Mouse (Mus musculus) spleen, postnatal 14 days (tissue): ENCODE results near the gene Adprm.
"Not testable (repeated sequence)": the region's sequence is repeated elsewhere in the genome, so short reads cannot be mapped to it uniquely, and the experiment has no call there.

Experiments used
- DNase-seq, 2 experiments: peaks; one replicate each; pipeline ENCODE4 v3.0.0; 2021 to 2022; ENCODE audit warnings: low spot score in 2 of 2

Adprm gene

DNA sequence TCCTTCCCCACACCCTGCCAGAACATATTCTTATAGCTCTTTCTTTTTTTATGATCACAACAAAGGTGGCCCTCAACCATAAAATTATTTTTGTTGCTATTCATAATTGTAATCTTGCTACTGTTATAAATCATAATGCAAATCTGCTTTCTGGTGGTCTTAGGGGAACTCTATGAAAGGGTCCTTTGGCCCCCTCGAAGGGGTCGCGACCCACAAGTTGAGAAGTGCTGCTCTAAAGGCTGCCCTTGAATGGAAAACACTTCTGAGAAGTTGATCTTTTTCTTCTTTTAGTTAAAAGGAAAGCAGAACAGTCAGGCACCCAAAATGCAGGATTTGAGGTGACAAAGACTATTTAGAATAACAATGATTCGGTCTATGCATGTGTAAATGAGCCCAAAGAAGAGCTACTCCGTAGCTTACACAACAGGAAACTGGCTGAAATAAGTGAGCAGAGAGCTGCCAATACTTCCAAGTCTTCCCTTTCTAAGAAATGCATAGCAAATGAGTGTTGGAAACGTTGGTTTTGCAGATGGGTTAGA is 28.5 kb downstream of the Adprm start:
- no peak for DNase-seq

DNA sequence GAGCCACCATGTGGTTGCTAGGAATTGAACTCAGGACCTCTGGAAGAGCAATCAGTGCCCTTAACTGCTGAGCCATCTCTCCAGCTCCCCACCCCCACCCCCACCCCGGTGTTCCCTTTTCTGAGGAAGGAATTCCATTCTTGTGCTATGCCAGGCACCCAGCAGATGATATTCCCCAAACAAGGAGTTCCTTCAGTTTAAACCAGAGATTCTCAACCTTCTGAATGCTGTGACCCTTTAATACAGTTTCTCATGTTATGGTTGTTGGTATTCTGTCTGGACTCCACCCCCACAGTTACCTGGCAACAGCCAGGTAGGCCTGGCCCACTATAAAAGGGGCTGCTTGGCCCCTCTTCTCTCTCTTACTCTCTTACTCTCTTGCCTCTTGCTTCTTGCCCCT is 29.2 kb downstream of the Adprm start:
- DNase-seq = not testable (repeated sequence)

DNA sequence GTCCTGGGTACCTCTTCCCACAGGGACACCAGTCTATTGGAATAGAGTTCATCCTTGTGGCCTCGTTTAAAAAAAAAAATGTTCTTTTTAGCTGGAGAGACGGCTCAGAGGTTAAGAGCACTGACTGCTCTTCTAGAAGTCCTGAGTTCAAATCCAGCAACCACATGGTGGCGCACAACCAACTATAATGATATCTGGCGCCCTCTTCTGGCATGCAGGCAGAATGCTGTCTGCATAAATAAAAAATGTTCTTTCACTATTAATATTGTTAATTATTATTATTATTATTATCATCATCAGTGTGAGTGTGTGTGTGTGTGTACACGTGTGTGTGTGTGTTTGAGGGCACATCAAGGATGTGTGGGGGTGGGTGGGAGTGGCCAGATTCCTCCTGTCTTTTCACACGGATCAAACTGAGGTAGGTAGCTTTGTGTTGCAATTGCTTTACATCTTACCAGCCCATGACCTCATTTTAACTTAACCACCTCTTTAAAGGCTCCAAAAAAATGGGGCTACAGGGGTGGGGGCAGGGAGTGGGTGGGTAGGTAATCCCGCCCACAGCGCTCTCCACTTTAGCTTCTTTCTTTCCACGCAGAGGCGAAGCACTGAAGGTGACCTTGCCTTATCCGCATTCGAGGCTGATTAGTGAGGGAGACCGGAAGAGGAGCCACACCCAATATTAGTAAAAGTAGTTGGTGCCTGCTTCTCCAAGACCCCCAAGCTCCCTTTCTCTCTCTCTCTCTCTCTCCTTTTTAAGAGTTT is 29.9 kb downstream of the Adprm start:
- DNase-seq = no peak

DNA sequence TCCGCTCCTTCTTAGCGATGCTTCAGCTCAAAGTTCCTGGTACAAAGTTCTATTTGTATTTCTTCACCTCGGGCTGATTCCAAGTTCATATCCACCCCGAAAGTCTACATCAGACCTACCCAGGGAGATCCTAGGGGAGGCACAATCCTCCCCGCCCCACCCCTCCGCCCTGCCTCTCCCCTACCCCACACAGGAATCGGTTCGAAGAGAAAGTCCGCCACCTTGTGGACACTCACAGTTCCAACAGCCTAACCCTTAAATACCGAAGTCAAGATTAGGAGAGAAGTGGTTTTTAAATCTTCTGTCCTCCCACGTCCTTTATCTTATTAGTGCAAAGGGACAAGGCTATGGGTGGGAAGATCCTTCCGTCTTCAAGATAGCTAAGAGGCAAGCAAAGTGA is 31.4 kb downstream of the Adprm start:
- DNase-seq = peak; percentile 12 to 45

DNA sequence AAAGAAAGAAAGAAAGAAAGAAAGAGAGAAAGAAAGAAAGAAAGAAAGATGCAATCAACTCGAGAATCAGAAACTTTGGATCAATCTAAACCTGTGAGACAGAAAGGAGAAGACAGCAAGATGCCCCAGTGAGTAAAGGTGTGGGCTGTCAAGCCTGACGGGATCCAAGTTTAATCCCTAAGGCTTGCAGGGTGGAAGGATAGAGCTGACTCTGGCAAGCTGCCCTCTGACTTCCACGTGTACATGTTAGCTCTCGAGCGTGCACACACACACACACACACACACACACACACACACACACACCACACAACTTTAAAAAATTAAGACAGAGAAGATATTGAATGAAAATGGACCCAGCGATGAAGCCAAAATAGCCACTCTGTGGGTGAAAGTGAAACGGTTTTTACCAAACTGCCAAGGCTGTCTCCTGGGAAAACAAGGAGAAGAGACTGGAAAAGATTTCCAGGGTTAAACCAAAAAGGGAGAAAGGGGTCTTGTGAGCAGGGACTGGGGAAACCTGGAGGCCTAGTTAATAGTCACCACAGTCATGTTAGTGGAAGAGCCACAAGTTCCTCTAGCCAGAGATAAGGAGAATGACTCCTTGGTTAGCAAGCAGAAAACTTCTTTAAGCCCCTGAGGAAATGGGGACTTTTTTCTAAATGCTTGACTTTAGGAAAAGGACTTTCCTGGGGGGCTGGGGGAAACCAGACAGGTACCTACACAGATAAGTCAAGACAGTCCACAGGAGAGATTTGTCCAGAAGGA is 32.5 kb downstream of the Adprm start:
- DNase-seq = no peak

DNA sequence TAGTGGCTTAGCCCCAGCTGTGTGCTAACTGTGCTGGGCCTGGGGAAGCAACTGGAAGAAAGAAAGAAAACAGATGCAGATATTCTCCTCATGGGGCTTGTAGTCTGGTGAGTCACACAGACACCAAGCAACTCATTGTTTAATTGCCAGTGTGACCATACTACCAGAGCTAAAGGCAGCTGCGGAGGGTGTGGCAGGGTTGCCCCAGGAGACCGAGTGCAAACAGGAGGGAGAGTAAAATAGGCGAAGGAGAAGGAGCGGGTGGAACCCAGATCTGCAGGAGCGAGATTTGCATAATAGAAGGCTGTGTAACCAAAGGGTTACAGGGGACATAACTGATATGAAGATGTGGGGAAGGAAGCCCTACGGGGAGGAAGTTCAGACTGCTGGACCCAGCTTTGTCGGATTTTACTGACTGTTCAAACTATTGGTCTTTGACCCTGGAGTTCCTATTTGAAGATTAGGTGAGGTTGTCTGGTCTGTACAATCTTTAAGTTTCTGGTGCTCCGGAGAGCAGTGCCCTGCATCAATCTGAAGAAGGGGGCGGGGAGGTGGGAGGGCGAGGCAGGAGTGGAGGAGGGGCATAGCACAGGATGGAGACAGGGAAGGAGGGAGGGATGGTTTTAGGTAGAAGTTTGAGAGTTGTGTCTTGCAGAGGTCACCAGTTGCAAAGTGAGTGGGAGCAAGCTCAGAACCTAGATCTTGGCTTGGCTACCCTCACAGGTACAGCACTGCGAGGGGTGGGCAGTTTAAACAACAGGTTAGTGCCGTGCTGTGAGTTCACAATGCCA is 34.4 kb downstream of the Adprm start:
- no peak for DNase-seq

DNA sequence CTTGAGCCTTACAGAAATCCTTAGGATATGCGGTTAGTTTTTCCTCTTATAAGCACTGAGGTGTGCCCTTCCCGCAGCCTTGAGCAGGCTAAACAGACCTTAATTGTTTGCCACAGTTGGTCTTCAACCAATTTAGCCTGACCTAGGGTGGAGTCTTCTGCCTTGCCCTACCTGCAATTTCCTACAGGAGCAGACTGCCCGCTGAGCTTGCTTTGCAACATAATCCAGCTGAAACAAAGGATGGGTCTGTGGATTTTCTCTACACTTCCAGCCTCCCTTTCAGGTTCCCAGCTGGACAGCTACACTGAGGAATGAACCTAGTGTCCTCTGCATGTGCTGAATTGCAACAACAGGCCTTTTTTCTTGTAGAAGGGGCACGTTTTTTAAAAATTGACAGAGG is 40.8 kb downstream of the Adprm start:
- no peak for DNase-seq

DNA sequence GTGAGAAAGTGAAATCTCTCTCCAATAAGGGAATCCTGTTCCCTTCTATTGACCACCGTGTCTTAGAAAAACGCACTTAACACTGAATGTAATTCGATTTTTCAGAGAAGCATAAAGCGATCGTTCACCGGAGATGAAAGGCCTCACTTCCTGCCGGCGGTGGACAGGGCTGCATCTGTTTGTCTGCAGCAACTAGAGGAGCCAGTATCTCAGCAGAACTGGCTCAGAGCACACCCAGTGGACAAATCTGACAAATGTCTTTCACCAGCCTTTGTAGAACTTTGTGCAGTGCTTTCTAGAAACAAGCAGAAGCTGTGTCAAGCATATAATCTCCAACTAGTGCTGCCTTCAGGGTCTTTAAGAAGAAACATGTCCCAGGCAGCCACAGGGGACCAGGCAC is 42.0 kb downstream of the Adprm start:
- DNase-seq = no peak

DNA sequence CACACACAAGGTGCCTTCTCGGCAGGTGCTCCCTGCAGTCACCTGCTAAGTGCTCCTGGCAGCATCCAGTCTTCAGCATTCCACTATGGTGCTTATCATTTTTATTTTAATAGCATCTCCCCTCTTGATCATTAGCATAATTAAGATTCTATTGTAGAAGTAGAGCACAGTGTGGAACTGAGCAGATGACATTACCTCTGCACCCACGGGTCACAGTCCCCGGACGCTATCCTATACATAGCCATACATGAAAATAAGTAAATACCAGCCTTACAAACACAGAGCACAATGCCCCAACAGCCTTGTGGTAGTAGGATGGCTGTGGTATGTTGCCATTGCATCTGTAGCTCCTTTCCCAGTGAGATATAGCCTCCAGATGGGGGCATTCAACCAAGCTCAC is 43.9 kb downstream of the Adprm start:
- DNase-seq = no peak

DNA sequence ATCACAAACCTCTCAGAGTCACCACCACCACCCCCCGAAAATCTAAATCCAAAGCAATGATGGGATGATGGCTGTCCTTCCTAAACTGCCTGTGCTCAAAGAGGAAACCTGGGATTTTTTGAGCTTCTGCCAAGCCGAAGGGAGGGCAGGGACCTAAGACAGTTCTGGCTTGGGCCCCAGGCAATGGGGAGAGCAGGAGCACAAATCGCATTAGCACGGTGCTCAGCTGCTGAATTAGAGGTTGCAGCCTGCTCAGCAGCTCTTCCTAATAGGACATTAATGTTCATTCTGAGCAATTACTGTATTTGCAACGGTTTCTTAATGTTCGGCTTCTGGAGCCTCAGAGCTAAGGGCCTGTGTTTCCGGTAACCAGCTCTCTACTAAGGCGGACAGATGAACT is 44.4 kb downstream of the Adprm start:
- DNase-seq = no peak

DNA sequence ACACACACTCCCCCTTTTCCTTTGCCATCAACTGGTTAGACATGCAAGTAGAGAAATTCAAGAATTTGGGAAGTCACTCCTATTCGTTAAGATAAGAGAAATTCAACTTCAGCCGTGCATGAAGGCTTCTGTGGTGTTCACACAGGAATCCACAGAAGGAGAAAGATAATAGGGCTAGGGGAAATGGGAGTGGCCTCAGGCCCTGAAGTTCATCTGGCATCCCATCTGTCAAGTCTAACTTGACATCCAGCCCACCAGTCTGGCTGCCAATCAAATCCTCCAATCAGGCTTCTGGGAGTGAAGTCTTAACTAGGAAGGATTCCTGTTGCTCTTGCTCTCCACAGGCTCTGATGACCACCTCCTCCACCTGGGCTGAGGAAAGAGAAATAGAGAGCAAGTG is 49.5 kb downstream of the Adprm start:
- no peak for DNase-seq

DNA sequence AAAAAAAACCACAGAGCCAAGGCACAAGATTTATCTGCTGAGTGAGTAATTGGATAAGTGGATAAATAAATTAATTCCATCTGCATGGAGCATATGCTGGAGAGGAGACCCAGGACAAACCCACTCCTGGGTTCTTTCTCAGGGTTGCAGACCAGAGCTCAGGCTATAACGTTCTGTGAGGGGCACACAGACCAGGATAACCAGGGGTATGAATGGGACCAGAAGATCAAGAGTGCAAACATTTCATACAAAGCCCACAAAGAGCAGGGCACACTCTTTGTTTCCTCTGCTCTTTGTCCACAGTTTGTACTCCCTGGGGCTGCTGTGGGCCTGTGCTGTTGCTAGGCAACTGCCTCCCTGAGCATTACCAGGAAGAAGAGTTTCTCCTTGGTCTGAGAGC is 50.7 kb downstream of the Adprm start:
- no peak for DNase-seq

DNA sequence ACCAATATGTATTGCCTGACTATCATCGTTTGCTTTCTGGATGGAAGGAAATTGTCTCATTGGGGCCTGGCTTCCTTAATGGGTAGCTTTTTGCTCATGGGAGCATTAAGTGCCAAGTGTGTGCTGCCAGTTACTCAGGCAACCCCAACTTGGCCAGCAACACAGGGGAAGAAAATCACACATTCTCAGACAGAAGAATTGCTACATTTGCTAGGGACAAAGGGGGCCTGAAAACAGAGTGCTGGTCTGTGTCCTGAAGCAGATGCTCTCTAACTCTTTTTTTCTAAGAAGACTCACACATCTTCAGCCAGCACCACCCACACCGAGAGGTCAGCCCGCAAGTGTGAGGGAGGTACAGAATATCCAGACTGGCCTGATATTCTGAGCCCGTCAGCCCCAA is 51.7 kb downstream of the Adprm start:
- DNase-seq = no peak

DNA sequence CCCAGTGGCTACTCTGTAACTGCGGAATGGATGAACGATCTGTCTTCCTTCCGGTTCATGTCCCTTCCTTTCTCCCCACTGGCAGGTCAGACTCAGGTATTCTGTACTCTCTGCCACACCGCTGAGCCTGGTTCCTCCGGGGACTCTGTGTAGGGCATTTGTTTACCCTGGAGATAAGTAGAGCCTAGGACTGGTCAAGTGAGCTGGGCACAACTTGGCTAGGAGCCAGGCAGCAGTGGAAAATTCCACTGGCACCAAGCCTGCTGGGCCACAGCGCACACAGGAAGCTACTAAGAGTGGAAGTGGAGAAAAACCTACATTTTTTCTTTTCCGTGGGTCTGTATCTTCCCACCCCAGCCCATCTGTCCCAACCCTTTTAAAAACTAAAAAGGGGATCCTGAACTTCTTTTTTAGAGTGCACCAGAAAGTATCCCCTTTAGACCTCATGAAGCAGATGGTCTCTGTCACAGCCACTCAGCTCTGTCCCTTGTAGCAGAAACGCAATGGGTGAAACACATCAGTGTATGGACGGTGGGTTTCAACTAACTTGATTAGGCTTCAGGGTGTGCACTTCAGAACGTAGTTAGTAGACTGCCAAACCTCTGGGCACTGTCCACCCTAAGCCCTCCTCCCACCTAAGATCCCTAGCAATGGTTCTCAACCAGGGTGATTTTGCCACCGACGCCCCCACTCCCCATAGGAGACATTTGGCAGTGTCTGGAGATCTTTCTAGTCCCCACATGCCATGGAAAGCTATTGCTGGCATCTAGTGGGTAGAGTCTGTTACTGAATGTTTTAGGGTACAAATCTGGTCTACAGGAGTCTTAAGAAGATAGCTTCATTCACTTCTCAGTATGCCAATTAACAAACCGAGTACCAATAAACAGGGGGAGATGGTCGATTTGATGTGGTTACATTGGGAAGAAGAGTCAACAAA is 53.7 kb downstream of the Adprm start:
- no peak for DNase-seq

DNA sequence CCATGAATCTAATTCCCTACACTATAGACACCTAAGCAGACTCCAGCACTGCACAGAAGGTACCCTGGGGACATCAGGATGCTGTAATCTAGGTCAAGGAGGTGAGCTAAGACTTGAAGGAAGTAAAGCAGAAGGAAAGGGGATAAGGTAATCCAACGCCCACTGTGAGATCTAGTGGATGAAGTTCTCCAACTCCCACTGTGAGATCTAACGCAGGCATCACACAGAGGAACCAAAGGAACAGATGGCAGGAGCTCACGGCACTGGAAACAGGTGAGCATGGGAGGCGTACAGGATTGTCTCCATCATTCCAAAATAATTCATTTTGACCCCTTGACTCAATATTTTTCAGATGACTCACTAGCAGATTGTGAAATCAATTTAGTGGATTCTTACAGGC is 55.9 kb downstream of the Adprm start:
- no peak for DNase-seq

DNA sequence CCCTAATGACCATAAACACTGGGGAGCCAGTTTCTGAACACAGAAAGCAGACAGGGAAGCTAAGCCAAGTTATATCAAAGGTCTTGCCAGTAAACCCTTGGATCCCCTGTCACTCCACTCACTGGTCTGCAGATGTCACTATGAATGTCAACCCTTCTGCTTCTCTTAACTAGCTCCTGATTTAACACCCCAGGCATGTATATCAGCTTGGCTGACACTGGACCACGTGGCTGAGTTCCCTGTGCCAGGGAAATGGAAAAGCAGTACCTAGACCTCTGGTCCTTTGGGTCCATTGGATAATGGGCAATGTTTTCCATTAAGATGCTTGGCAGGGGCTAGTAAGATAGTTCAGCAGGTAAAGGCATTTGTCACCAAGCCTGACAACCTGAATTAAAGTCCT is 58.7 kb downstream of the Adprm start:
- DNase-seq = no peak

DNA sequence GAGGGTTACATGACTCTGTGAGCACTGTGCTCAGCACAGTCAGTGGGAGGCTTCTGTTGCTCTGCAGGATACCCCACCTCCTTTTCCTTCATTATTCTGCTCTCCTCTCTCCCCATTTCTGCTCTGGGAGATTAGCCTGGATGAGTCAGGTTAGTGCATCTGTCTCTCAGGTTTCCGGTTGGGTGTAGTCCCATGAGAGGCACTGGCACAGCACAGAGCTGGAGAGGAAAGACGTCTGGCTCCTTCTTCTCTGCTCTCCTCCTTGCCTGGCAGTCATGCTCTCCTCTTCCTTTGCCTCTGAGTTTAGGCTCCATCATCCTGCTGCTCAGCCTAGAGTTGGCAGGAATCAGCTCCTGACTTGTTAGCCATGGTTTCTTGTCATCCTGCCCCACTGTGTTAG is 60.2 kb downstream of the Adprm start:
- no peak for DNase-seq
